Mouse (Mus musculus): ENCODE measurements at regions not wholly inside any gene's neighbourhood (a gene's known extent, or its start where the extent isn't known, plus 50 kb on each side); places are given as distances from the start of the nearest gene placed in this dataset.

- Histone ChIP-seq H3K4me3 (no peak overlapping the region), H3K4me2 (no peak overlapping the region), H3K27ac (ENCODE audit: poor library complexity, severe bottlenecking) (no peak overlapping the region), H3K9ac (no peak overlapping the region), H3K36me3 (no peaks in the 10 kb centered on the region), H3K9me3 (replicated peaks) (no peaks in the 10 kb centered on the region), H3K27me3 (replicated peaks) (peaks cover 43% of the 10 kb centered on the region), H3K4me1 (replicated peaks) (no peaks in the 10 kb centered on the region)
- ATAC-seq (ENCODE audit: insufficient number of reproducible peaks, low FRiP score): no peak
- 48% methylated on average over 8 of the region's 8 CpGs for WGBS
Observed at GRCm38 (mm10) chr4:45585188-45585820, 53.0 kb upstream of the Shb start.

DNA sequence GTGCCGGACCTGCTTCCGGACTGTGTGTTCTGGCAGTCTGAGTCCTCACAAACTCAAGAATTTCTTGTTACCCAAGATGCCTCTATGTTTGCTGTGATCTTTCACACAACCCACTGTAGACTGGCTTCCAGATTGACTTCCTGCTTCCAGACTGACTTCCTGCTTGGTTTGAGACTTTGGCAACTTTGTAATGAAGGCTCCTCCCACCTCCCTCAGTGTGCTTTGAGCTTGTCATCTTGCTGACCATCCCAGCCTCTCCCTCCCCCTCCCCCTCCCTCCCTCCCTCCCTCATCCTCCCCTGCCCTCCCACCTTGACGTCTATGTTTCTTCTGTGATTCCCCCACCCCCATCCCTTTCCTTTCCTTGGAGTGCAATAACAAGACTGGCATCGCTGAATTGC is 51.7 kb upstream of the Shb start:
- no peak overlapping the region for H3K9ac ChIP-seq
- H3K9me3 ChIP-seq (replicated peaks): no peaks in the 10 kb centered on the region
- H3K27me3 ChIP-seq (replicated peaks): peaks cover 36% of the 10 kb centered on the region
- H3K4me1 ChIP-seq (replicated peaks): no peaks in the 10 kb centered on the region
- no peak overlapping the region for H3K4me2 ChIP-seq
- no peak overlapping the region for H3K27ac ChIP-seq (ENCODE audit: poor library complexity, severe bottlenecking)
- WGBS: 54% methylated on average over 4 of the region's 4 CpGs
- H3K4me3 ChIP-seq: no peak overlapping the region
- ATAC-seq (ENCODE audit: insufficient number of reproducible peaks, low FRiP score): no peak
- no peaks in the 10 kb centered on the region for H3K36me3 ChIP-seq

- H3K4me3 ChIP-seq: no peak overlapping the region
- no peaks in the 10 kb centered on the region for H3K9me3 ChIP-seq (replicated peaks)
- 60% methylated on average over 5 of the region's 5 CpGs for WGBS
- H3K36me3 ChIP-seq: no peaks in the 10 kb centered on the region
- peaks cover 6% of the 10 kb centered on the region; the same call in 1 of the 2 replicates for H3K4me1 ChIP-seq (replicated peaks)
- no peak overlapping the region for H3K27ac ChIP-seq (ENCODE audit: poor library complexity, severe bottlenecking)
- no peak overlapping the region for H3K9ac ChIP-seq
- no peak for ATAC-seq (ENCODE audit: insufficient number of reproducible peaks, low FRiP score)
- H3K27me3 ChIP-seq (replicated peaks): peaks cover 31% of the 10 kb centered on the region
- H3K4me2 ChIP-seq: no peak overlapping the region
Observed at GRCm38 (mm10) chr4:45582496-45582895, 50.2 kb upstream of the Shb start.
